Mouse (Mus musculus) small intestine, adult 2 months (tissue): ENCODE measurements around the gene Thbs3.

Experiments used
- CTCF ChIP-seq: fragments of 200-500 bp; IDR thresholded peaks from 2 replicates; pipeline ENCODE4 v1.5.1; 2012; ENCODE audit warnings: low read depth, mild to moderate bottlenecking, control low read depth, inconsistent platforms, low read length, moderate library complexity, mixed read lengths; ENCODE audit not compliant: insufficient replicate concordance, insufficient read length; ENCODE audit errors: extremely low read depth
- POLR2A ChIP-seq: fragments of 200-500 bp; IDR thresholded peaks from 2 replicates; pipeline ENCODE4 v1.6.1; 2012; ENCODE audit warnings: low read depth, mild to moderate bottlenecking, control low read depth, inconsistent platforms, low read length, moderate library complexity

- TF ChIP-seq CTCF (no peak), POLR2A (no peak)
Measured at GRCm38 (mm10) chr3:89225321-89225815, 10.4 kb downstream of the Thbs3 start.
